Mouse (Mus musculus) liver, embryonic 14.5 days (tissue): ENCODE measurements around the gene Zfp984.
"Not testable (repeated sequence)": the region's sequence is repeated elsewhere in the genome, so short reads cannot be mapped to it uniquely, and the experiment has no call there.

Experiments
- CTCF ChIP-seq: IDR thresholded peaks from 2 replicates; pipeline ENCODE4 v1.5.1; 2016; ENCODE audit warnings: antibody characterized with exemption, low read depth, control low read depth
- EP300 ChIP-seq: IDR thresholded peaks from 2 replicates; pipeline ENCODE4 v1.6.1; 2016; ENCODE audit warnings: antibody characterized with exemption, low read depth

- not testable (repeated sequence) for TF ChIP-seq CTCF, EP300
Observed at GRCm38 (mm10) chr4:147791729-147792128, 17.9 kb downstream of the Zfp984 start.
